Mouse (Mus musculus) urinary bladder, postnatal 14 days (tissue): ENCODE data around the gene Jmjd8.

Source experiments
- DNase-seq: peaks from one replicate; pipeline ENCODE4 v3.0.0; 2021; ENCODE audit warnings: low spot score

The Jmjd8 gene

GRCm38 (mm10) chr17:25878611-25879180 lies 50.0 kb downstream of the Jmjd8 start:
- no peak for DNase-seq

DNA sequence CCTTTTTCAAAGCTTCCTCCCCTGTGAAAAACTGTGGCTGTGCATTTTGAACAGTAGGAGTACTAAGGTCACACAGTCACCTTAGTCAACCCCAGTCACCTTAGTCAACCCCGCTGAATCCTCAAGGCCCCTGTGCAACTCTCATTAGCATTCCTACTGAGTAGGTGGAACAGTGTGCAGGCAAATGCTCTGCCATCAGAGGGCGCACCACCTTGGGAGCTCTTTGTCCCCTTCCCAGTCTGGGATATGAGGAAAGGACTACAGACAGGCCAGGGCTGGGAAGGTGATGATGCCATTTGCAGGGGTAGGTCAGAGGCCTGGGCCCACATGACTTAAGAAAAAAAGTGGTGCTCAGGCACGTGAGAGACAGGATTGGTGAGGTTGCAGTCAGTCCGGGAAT lies 50.6 kb downstream of the Jmjd8 start:
- peak; percentile 46 for DNase-seq

- no peak for DNase-seq
These were observed 51.1 kb downstream of the Jmjd8 start for GRCm38 (mm10) chr17:25879750-25880149.

GRCm38 (mm10) chr17:25880196-25880910 lies 51.7 kb downstream of the Jmjd8 start, which contains the start of gene Wfikkn1:
Gene Wfikkn1, minus strand, starts transcription at chr17:25880858.
- DNase-seq, result no peak

GRCm38 (mm10) chr17:25880913-25881641 lies 52.4 kb downstream of the Jmjd8 start:
- no peak for DNase-seq
